Mouse (Mus musculus): Measurements from ENCODE around the gene Mtln. TPM values are rescaled to one million over a fixed set of nuclear protein-coding genes. Genes with fewer than 3 reads are reported as not detected.

Mtln gene
- polyA plus RNA-seq (2015; fragmentation: Nextera tagmentation; extraction: Ambion mirVana): 37.6 and 44.2 TPM in 2 replicates

DNA sequence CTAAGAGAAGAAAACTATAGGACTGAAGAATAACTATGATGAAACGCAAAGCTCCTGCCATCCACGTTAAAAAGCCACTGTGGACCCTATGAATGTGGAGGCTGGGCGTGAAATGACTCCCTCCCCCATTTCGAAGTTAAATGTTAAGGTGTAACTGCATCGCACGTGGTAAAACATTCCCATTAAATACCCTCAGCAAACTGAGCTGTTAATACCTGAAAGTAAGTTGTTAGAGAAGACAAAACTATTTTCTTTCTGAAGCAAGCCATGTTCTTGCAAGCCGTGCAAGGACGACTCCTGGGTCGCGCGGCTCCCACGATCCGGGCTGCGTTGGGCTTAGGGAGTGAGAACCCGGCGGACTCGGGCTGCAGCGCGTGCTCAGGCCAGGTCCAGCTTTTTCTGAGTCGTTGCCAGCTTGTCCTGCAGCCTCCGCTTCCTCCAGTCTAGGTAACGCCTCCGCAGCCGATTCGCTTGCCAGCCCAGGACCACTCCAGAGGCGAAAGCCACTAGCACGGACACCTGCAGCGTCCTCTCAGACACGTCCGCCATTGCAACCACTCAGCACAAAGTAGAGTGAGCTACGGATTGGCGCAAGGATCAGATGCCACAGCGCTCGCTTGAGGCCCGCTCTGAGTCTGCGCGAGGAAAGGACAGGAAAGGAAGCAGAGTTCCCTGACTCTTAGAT is at the start of gene Mtln:
Gene Mtln (minus strand): TSS at position 570 of the 685 bp plus-strand sequence.
- Histone ChIP-seq H3K4me1 (ENCODE audit: control insufficient read depth, insufficient read depth, low read length) (peaks cover 6% of the 10 kb centered on the region; the same call in 1 of the 2 replicates), H3K27me3 (ENCODE audit: control insufficient read depth, insufficient read depth, low read length) (no peaks in the 10 kb centered on the region), H3K36me3 (ENCODE audit: control insufficient read depth, insufficient read depth, low read length) (no peaks in the 10 kb centered on the region), H3K9ac (ENCODE audit: low read length) (peak within 1 kb of the TSS; percentile 90), H3K4me3 (replicated peaks; ENCODE audit: low read length) (peak within 1 kb of the TSS; percentile 85), H3K4me2 (ENCODE audit: low read depth, low read length) (peak within 1 kb of the TSS; percentile 56), H3K27ac (ENCODE audit: low read length) (peak within 1 kb of the TSS; percentile 85), H3K9me3 (replicated peaks; ENCODE audit: control insufficient read depth, low read length) (no peaks in the 10 kb centered on the region)
- ATAC-seq (ENCODE audit: insufficient read depth, low FRiP score): peak; percentile 94
- 1% methylated on average over 37 of the region's 37 CpGs for WGBS

DNA sequence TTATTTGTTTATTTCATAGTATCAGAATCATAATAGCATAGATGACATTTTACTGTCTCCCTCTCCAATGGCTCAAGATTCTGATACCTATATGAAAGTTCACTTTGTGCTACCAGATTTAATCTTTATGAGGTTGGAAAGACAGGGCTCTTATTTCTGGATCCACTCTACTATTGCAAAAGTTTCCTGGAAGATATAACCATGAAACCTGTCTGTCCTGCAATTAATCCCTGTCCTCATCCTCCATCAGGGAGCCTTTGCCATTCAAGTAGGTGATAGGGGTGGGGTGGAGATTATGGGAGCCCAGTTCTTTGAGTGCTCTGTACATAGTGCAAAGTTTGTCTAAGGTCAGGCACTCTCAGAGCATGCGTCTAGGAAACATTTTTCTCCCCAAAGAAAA is 49.1 kb upstream of the Mtln start:
- WGBS: 57% methylated on average over 1 of the region's 1 CpGs
- ATAC-seq (ENCODE audit: insufficient read depth, low FRiP score): no peak
- H3K27ac ChIP-seq (ENCODE audit: low read length): no peak overlapping the region
- no peak overlapping the region for H3K9ac ChIP-seq (ENCODE audit: low read length)
- no peaks in the 10 kb centered on the region for H3K9me3 ChIP-seq (replicated peaks; ENCODE audit: control insufficient read depth, low read length)
- H3K4me2 ChIP-seq (ENCODE audit: low read depth, low read length): no peak overlapping the region
- no peaks in the 10 kb centered on the region for H3K36me3 ChIP-seq (ENCODE audit: control insufficient read depth, insufficient read depth, low read length)
- 0 out of 2 replicates have a peak, but pooled peaks cover 4% of the 10 kb centered on the region for H3K4me1 ChIP-seq (ENCODE audit: control insufficient read depth, insufficient read depth, low read length)
- peaks cover 14% of the 10 kb centered on the region; the same call in 1 of the 2 replicates for H3K27me3 ChIP-seq (ENCODE audit: control insufficient read depth, insufficient read depth, low read length)
- no peak overlapping the region for H3K4me3 ChIP-seq (replicated peaks; ENCODE audit: low read length)

DNA sequence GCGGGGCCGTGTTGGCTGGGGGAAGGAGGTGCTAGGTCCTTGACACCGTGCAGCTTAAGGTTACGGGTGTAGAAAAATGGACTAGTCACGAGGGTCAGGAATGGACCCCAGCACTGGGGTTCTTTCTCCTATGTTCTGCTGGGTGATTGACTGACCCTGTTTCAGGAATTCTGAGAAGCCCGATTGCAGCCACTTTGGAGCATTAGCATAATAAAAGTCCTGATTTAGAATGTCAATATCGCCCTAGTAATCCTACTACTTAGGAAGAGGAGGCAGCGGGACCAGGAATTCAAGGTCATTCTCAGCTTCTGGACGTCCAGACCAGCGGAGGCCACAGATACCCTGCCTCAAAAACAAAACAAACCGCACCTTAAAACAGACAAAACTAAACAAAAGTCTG is 47.1 kb upstream of the Mtln start:
- 16% methylated on average over 11 of the region's 11 CpGs for WGBS
- no peaks in the 10 kb centered on the region for H3K36me3 ChIP-seq (ENCODE audit: control insufficient read depth, insufficient read depth, low read length)
- no peaks in the 10 kb centered on the region for H3K9me3 ChIP-seq (replicated peaks; ENCODE audit: control insufficient read depth, low read length)
- H3K27ac ChIP-seq (ENCODE audit: low read length): no peak overlapping the region
- no peak overlapping the region for H3K4me2 ChIP-seq (ENCODE audit: low read depth, low read length)
- no peak overlapping the region for H3K9ac ChIP-seq (ENCODE audit: low read length)
- peaks cover 14% of the 10 kb centered on the region; the same call in 1 of the 2 replicates for H3K27me3 ChIP-seq (ENCODE audit: control insufficient read depth, insufficient read depth, low read length)
- ATAC-seq (ENCODE audit: insufficient read depth, low FRiP score): no peak
- H3K4me3 ChIP-seq (replicated peaks; ENCODE audit: low read length): no peak overlapping the region
- no peaks in the 10 kb centered on the region for H3K4me1 ChIP-seq (ENCODE audit: control insufficient read depth, insufficient read depth, low read length)

DNA sequence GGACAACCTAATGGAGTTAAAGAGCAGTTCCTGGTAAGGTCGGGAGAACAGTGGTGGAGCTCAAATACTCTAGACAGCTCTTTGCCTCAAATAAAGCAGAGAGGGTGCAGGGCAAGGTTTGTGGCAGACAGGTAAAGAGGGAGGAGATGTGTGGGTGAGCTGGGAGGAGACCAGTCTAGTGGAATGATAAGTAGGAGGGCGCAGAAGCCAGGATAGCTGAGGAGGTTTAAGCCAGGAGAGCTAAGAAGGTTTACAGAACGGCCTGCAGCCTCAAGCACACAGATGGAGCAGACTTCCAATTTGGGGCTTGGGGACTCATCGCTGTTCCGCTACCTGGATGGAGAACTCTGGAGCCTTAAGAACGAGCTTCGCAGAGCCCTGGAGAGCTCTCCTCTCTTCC is 46.3 kb upstream of the Mtln start, which contains the start of gene Acoxl:
Gene Acoxl (plus strand): TSS at position 301 of the 400 bp plus-strand sequence.
- Histone ChIP-seq H3K4me2 (ENCODE audit: low read depth, low read length) (no peak within 1 kb of the TSS), H3K27ac (ENCODE audit: low read length) (no peak within 1 kb of the TSS), H3K4me1 (ENCODE audit: control insufficient read depth, insufficient read depth, low read length) (no peaks in the 10 kb centered on the region), H3K27me3 (ENCODE audit: control insufficient read depth, insufficient read depth, low read length) (peaks cover 14% of the 10 kb centered on the region; the same call in 1 of the 2 replicates), H3K36me3 (ENCODE audit: control insufficient read depth, insufficient read depth, low read length) (no peaks in the 10 kb centered on the region), H3K9ac (ENCODE audit: low read length) (no peak within 1 kb of the TSS), H3K9me3 (replicated peaks; ENCODE audit: control insufficient read depth, low read length) (no peaks in the 10 kb centered on the region), H3K4me3 (replicated peaks; ENCODE audit: low read length) (no peak within 1 kb of the TSS)
- no peak for ATAC-seq (ENCODE audit: insufficient read depth, low FRiP score)
- WGBS: 62% methylated on average over 7 of the region's 7 CpGs

DNA sequence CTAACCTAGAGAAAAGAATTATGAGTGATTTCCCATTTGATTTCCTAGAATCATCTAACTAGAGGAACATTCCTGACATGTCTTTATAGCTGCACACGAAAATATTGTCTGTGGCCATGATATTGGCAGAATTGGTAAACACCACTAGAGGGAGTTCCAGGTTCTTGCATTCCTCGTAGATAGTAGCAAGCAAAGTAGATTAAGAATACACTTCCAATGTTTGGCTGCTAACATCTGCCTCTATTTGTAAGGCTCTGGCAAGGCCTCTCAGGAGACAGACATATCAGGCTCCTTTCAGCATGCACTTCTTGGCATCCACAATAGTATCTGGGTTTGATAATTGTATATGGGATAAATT is 40.5 kb upstream of the Mtln start:
- WGBS: 15% methylated on average over 2 of the region's 2 CpGs
- no peak for ATAC-seq (ENCODE audit: insufficient read depth, low FRiP score)
- H3K9me3 ChIP-seq (replicated peaks; ENCODE audit: control insufficient read depth, low read length): no peaks in the 10 kb centered on the region
- no peak overlapping the region for H3K9ac ChIP-seq (ENCODE audit: low read length)
- H3K36me3 ChIP-seq (ENCODE audit: control insufficient read depth, insufficient read depth, low read length): no peaks in the 10 kb centered on the region
- peaks cover 5% of the 10 kb centered on the region; the same call in 1 of the 2 replicates for H3K4me1 ChIP-seq (ENCODE audit: control insufficient read depth, insufficient read depth, low read length)
- no peak overlapping the region for H3K4me2 ChIP-seq (ENCODE audit: low read depth, low read length)
- H3K27me3 ChIP-seq (ENCODE audit: control insufficient read depth, insufficient read depth, low read length): 0 out of 2 replicates have a peak, but pooled peaks cover under 1% of the 10 kb centered on the region
- H3K27ac ChIP-seq (ENCODE audit: low read length): no peak overlapping the region
- no peak overlapping the region for H3K4me3 ChIP-seq (replicated peaks; ENCODE audit: low read length)

DNA sequence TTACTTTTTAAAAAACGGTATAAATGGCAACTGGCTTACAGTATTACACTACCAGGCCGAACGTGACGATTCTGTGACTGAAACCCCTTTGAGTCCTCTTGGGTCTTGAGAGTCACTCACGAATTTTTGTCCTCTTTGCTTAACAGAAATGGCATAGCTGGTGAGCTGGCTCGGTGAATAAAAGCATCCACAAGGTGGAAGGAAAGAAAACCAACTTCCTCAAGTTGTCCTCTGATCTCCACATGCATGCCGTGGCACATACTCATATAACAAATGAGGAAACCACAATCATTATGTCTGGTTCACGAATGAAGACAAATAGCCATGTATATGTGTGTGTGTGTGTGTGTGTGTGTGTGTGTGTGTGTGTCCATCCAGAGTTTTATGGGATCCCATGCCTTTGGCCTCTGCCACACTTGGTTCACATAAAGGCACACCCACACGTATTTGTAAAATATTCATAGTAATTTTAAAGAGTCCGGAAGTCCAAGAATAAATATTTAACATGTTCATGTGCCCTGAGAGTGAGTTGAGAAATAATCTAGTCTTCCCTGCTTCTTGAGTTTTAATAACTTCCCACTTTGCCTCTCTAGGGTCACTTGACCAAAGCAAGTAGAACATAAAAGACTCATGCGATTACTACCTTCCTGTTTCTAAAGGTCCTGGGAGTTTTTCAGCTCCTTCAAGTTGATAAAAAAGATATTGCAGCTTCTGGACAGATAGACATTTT is 40.0 kb upstream of the Mtln start:
- ATAC-seq (ENCODE audit: insufficient read depth, low FRiP score): no peak
- Histone ChIP-seq H3K27me3 (ENCODE audit: control insufficient read depth, insufficient read depth, low read length) (no peaks in the 10 kb centered on the region), H3K4me3 (replicated peaks; ENCODE audit: low read length) (peak overlapping the region; percentile 55), H3K36me3 (ENCODE audit: control insufficient read depth, insufficient read depth, low read length) (no peaks in the 10 kb centered on the region), H3K27ac (ENCODE audit: low read length) (no peak overlapping the region), H3K4me2 (ENCODE audit: low read depth, low read length) (peak overlapping the region; percentile 59), H3K4me1 (ENCODE audit: control insufficient read depth, insufficient read depth, low read length) (peaks cover 5% of the 10 kb centered on the region; the same call in 1 of the 2 replicates), H3K9ac (ENCODE audit: low read length) (peak overlapping the region; percentile 45), H3K9me3 (replicated peaks; ENCODE audit: control insufficient read depth, low read length) (no peaks in the 10 kb centered on the region)
- WGBS: 36% methylated on average over 11 of the region's 11 CpGs

DNA sequence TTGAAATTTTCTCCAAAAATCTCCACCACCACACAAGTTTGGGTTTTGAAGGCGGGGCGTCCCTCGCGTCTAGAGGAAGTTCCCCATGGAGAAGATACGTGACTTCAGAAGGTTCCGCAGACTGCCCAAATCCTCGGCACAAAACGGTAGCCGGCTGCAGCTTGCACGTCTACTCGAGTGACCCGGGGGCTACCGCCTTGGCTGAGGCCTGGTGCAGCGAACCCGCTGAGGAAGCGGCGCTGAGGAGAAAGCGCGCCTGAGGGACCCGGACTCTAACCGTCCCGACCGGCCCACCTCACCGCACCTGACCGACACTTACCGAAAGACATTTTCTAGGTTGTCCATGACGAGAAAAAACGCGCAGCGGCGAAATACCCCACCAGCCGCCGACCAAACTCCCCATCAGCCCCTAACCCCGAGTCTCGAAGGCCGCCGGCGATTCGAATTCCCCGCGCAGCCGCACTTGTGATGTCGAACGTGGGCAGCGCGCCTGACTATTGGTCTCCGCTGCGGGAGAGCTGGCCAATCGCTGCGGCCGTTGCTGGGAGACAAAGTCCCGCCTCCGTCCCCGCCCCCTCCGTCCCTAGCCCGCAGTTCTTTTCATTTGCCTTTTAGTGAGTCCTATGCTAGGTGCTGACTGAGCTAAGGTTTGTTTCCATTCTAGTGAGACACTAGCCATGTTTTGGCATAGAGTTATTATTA is 39.3 kb upstream of the Mtln start, which contains the start of gene Bub1:
Gene Bub1 (minus strand): TSS at position 465 of the 702 bp plus-strand sequence.
- peak; percentile 99 for ATAC-seq (ENCODE audit: insufficient read depth, low FRiP score)
- peaks cover 5% of the 10 kb centered on the region; the same call in 1 of the 2 replicates for H3K4me1 ChIP-seq (ENCODE audit: control insufficient read depth, insufficient read depth, low read length)
- peak within 1 kb of the TSS; percentile 59 for H3K4me2 ChIP-seq (ENCODE audit: low read depth, low read length)
- WGBS: under 1% methylated on average over 56 of the region's 56 CpGs
- peak within 1 kb of the TSS; percentile 55 for H3K4me3 ChIP-seq (replicated peaks; ENCODE audit: low read length)
- no peak within 1 kb of the TSS for H3K27ac ChIP-seq (ENCODE audit: low read length)
- H3K9me3 ChIP-seq (replicated peaks; ENCODE audit: control insufficient read depth, low read length): no peaks in the 10 kb centered on the region
- no peaks in the 10 kb centered on the region for H3K36me3 ChIP-seq (ENCODE audit: control insufficient read depth, insufficient read depth, low read length)
- peak within 1 kb of the TSS; percentile 70 for H3K9ac ChIP-seq (ENCODE audit: low read length)
- H3K27me3 ChIP-seq (ENCODE audit: control insufficient read depth, insufficient read depth, low read length): no peaks in the 10 kb centered on the region

DNA sequence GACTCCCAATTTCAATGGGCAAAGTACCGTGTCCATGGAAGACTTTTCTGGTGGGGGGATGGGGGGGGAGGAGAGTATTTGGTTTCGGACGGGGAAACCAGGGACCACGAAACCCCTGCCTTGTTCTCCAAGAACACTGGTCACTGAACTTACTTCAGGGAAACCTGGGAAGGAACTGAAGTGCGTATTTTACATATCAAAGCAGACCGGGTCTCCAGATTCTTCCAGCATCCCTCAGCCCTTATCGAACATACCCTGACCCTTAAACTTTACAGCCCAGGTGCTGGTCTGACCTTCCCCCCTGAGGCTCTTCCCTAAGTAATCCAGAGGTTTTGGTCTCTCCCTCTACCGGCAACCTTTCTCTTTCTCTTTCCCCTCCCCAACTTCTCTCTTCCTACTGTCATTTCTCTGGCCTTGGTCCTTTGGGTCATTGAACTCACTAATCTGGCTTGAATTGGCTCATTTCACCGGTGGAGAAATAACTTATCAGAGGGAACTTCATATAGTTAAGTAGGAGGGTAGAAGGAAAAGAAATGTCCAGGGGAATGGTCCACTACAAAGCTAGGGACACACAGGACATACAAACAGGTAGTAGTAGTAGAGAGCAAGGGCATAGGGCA is 2.5 kb downstream of the Mtln start:
- Histone ChIP-seq H3K9me3 (replicated peaks; ENCODE audit: control insufficient read depth, low read length) (no peaks in the 10 kb centered on the region), H3K27me3 (ENCODE audit: control insufficient read depth, insufficient read depth, low read length) (no peaks in the 10 kb centered on the region), H3K4me3 (replicated peaks; ENCODE audit: low read length) (no peak overlapping the region), H3K36me3 (ENCODE audit: control insufficient read depth, insufficient read depth, low read length) (no peaks in the 10 kb centered on the region), H3K27ac (ENCODE audit: low read length) (no peak overlapping the region), H3K4me1 (ENCODE audit: control insufficient read depth, insufficient read depth, low read length) (peaks cover 6% of the 10 kb centered on the region; the same call in 1 of the 2 replicates), H3K4me2 (ENCODE audit: low read depth, low read length) (peak overlapping the region; percentile 58), H3K9ac (ENCODE audit: low read length) (peak overlapping the region; percentile 87)
- 29% methylated on average over 9 of the region's 9 CpGs for WGBS
- no peak for ATAC-seq (ENCODE audit: insufficient read depth, low FRiP score)
